Mouse (Mus musculus) testis, postnatal 14 days (tissue): ENCODE measurements around the gene Zc3h18.

Experiments
- DNase-seq: peaks from one replicate; pipeline ENCODE4 v3.0.0; 2021; ENCODE audit warnings: low spot score

Gene Zc3h18

DNA sequence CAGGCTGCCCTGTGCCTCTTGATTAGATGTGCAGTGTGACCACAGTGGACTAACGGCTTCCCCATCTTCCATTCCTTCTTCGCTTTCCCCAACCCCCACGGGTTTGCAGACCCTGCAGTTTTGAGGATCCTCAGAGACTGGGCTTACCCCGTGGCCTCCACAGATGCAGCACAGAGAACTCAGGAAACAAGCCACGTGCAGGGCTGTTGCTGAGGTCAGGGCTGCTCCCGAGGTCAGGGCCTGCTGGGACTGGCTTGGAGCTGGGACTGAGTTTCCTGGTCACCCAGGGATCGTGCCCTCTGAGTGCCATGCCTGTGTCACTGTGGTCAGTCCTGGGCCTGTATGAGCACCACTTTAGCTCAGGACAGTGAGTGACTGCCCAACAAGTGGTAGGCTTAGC, 88.6 kb downstream of the Zc3h18 start:
- DNase-seq = no peak
